Mouse (Mus musculus) G1E (cell line): ENCODE data around the gene Dpagt1.

Experiments
- CTCF ChIP-seq: IDR thresholded peaks from 2 replicates; pipeline ENCODE4 v1.5.1; 2012; ENCODE audit warnings: low read depth, low read length, inconsistent platforms, mixed read lengths
- GATA1 ChIP-seq: IDR thresholded peaks from 2 replicates; pipeline ENCODE4 v1.6.1; 2012; ENCODE audit warnings: borderline replicate concordance, low read length, inconsistent platforms, mixed read lengths
- GATA2 ChIP-seq: IDR thresholded peaks from 2 replicates; pipeline ENCODE4 v1.6.1; 2012; ENCODE audit warnings: low read depth, low read length, inconsistent platforms, borderline replicate concordance
- POLR2AphosphoS5 ChIP-seq: IDR thresholded peaks from 2 replicates; pipeline ENCODE4 v1.6.1; 2012; ENCODE audit warnings: low read depth, low read length, inconsistent platforms; ENCODE audit not compliant: insufficient replicate concordance
- TAL1 ChIP-seq: conservative IDR thresholded peaks from 2 replicates; pipeline ENCODE4 v1.6.1; 2012; ENCODE audit warnings: low read depth, low read length, inconsistent platforms, mixed read lengths

DNA sequence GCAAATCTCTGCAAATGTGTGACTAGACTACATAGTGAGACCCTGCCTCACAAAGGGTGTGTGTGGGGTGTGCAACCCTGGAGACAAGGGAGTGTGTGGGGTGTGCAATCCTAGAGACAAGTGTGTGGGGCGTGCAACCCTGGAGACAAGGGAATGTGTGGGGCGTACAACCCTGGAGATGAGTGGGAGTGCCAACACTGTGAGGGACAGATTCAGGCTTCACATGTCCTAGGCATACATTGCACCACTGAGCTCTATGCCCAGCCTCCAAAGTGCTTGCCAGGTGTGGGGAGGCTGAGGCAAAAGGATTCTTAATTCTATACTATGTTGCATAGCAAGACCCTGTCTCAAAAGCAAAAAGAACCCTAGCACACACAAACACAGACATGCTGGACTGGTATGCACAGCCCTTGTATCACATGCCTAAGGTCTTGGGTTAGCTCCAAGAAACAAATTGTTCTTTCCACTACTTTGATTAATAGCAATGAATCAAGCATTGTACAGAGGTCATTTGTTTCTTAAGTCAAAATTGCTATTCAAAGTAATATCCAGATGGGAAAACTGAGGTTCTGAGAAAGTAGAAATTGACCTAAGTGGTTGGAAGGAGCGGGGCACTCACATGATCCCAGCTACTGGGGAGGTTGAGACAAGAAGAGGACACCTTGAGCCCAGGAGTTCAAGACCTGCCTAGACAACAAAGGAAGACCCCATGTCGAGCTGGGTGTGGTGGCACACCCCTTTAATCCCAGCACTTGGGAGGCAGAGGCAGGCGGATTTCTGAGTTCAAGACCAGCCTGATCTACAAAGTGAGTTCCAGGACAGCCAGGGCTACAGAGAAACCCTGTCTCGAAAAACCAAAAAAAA is 20.0 kb downstream of the Dpagt1 start:
- TF ChIP-seq CTCF (no peak), TAL1 (no peak), GATA1 (no peak), POLR2AphosphoS5 (no peak), GATA2 (no peak)
